Mouse (Mus musculus): Measurements from ENCODE around the gene Lypd5.

- TF ChIP-seq CTCF (IDR thresholded peaks at IDR 0.05; ENCODE audit: insufficient read depth, low read depth, low read length) (no peak), POLR2A (IDR thresholded peaks at IDR 0.05; ENCODE audit: insufficient read depth, low read depth, low read length) (no peak)
These were observed 6.7 kb downstream of the Lypd5 start for GRCm38 (mm10) chr7:24355646-24356045.

Data from olfactory bulb, adult 2 months (tissue).